Mouse (Mus musculus) lung, adult 18-20 months (tissue): ENCODE measurements around the gene Shc1.

ENCODE experiments used
- DNase-seq, 2 experiments: peaks; one replicate each; pipeline ENCODE4 v3.0.0; 2022; ENCODE audit warnings: mixed read lengths in 2 of 2

Gene Shc1

DNA sequence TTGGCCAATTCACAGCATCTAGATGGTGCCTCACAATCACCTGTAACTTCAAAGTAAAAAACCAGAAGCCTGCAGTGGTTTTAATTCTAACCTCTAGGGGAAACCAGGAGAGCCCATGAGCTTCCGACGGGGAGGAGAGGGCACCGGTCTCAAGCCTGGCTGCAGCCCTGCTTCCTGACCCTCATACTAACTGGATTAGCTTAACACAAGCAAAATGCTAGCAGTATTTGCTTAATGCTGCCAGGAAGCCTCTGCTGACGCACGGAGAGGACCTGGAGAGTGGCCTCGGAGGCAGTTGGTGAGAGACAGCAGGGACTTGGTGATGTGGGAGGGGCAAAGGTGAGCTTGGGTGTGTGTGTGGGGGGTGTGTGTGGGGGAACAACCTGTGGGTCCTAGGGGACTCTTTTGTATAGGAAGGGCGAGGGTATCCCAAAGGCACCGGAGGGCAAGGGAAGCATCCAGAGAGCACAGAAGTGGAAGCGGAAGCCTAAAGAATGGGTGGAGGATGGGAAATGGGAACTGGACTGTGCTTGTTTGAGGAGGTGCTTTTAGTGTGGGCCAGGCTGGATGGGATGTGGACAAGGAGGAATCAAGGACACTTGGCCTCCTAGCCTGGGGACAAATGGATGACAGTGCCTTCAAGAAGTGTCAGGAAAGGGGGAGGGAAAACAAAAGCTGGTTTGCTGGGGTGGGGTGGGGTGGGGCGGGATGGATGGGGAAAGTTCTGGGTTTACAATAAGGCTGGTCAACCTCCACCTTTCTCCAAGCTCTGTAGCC lies 36.3 kb downstream of the Shc1 start, which contains the start of gene Pmvk:
TSS of gene Pmvk (plus strand) at position 141 of the 777 bp plus-strand sequence.
- no peak for DNase-seq

- DNase-seq: no peak
Measured at GRCm38 (mm10) chr3:89455786-89456285, 37.6 kb downstream of the Shc1 start.

DNA sequence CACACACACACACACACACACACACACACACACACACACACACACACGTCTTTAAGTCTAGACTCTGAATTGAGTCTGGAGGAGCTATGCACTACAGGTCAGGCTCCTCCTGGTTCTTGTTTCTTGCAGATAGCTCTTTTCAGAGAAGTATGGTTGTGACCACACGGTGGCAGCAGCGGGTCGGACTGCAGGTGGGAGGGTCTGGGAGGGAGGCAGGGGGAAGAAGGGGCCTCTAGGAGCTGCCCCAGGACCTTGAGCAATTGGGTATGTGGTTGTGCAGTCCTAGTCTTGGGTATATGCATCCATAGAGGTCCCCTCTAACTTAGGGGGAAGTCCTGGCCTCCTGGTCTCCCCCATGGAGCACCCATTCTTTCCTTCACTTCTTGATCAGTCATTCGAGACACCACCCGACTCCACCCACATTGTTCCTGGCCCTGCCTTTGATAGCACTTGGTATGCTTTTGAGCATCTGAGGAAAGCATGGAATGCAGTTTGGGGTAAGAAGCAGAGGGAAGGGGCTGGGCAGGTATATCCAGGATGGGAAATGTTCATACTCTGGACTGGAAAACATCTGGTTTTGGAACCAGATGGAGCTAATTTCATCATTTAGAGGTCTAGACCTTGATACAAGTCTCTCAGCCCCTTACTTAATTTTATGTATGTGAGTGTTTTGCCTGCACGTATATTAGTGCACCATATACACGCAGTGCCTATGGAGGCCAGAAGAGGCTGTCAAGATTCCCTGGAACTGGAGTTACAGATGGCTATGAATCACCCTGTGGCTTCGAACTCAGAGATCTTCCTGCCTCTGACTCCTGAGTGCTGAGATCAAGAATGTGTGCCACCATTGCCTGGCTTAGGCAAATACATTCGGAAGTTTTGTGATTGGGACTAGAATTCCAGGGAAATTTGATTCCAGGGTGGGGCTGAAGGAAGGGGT lies 38.8 kb downstream of the Shc1 start:
- peak; percentile 70 to 81 for DNase-seq

DNA sequence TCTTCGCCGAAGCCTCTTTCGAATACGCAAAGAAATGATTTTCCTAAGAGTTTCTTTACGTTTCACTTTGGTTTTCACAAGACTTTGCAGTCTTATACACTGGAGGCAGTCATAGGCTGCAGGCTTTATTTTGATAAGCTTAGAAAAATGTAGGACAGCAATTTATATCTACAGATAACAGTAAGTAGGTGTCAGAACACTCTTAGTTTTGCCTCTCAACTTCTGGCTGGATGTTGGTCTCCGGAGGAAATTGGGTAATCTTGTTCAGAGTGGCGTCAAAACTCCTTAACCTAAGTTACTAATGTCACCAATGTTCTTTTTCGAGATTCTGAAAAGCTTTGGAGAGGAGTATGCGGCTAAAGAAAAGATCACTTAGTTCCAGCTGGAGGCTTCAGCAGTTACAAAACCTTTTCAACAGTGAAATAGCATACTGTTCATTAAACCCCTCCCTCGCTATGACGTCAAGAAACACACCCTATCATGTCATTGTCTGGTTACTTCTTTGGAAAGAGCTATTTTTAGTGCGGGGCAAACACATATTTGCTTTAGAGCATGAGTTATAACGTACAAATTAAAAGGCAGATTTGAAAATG lies 40.2 kb downstream of the Shc1 start:
- DNase-seq: peak in 1 of 2 experiments; percentile 87

DNA sequence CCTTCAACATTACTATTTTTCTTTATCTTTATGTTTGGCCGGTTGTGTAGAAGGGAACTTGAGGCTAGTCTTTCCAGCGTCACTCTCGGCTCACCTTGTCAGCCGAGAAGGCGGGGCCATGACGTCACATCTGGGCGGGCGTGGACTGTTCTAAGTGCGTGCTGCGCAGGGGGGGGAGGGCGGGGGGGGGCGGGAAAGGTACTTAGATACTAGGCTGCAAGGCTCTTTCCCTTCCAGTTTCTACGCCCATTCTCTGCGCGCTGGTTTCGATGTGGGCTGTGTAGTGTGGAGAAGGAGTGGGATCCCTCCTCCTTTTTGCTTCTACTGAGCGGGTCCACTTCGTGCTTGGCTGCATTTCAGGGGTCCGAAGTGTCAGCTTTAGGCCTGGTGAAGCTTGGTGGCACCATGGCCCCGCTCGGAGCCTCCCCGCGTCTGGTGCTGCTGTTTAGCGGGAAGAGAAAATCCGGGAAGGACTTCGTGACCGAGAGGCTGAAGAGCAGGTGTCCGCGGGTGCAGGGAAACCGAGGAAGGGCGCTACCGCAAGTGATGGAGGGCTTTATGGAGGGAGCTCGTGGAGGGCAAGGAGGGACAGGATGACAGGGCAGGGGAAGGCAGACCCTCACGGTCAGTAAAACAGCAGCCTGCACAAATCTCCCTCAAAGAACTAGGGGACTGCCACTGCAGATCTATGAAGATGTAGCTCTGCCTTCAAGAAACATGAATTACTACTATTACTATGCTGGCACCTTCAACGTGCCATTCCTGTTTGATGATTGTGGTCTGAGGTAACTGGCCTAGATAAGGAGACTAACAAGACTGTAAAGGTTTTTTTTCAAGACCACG lies 40.9 kb downstream of the Shc1 start:
- peak; percentile 91 to 93 for DNase-seq

DNA sequence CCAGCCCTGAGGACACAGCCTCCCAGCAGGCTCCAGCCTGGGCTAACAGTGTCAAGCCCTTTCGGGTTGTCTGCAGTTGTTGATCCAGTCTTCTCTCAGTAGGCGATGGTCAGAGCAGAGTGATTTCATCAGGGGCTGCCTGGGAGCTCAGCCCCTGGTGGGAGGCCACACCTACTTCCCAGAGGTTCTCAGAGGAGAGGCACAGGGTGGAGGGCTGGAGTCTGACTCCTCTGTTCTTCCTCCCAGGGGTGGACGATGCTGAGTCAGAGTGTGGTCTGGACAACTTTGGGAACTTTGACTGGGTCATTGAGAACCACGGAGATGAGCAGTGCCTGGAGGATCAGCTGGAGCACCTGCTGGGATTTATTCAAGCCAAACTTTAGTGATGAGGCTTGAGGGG lies 50.0 kb downstream of the Shc1 start:
- DNase-seq: no peak

- no peak for DNase-seq
Measured at GRCm38 (mm10) chr3:89472280-89472679, 54.0 kb downstream of the Shc1 start.

GRCm38 (mm10) chr3:89473838-89474237 lies 55.6 kb downstream of the Shc1 start:
- no peak for DNase-seq

DNA sequence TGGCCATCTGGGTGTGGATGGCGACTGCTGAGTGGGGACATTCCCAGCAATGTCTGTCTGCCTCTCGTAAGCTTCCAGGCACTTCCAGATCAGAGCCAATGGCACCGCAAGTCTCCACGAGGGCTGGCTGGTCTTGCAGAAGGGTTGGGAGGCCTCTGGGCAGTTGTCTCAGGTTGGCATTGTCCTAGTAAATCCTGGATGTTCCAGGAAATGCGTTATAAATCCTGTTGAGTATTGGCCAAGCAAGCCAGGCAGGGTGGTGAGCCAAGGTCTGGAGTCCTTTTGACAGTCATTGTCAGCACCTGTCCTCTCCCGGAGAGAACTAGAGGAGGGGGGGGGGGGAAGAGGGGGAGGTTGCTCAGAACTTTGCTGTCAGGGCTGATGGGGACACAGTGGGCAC lies 60.8 kb downstream of the Shc1 start:
- DNase-seq: no peak
